8 mouse cellular contexts compared by ENCODE assay signal in the genomic region with DNA sequence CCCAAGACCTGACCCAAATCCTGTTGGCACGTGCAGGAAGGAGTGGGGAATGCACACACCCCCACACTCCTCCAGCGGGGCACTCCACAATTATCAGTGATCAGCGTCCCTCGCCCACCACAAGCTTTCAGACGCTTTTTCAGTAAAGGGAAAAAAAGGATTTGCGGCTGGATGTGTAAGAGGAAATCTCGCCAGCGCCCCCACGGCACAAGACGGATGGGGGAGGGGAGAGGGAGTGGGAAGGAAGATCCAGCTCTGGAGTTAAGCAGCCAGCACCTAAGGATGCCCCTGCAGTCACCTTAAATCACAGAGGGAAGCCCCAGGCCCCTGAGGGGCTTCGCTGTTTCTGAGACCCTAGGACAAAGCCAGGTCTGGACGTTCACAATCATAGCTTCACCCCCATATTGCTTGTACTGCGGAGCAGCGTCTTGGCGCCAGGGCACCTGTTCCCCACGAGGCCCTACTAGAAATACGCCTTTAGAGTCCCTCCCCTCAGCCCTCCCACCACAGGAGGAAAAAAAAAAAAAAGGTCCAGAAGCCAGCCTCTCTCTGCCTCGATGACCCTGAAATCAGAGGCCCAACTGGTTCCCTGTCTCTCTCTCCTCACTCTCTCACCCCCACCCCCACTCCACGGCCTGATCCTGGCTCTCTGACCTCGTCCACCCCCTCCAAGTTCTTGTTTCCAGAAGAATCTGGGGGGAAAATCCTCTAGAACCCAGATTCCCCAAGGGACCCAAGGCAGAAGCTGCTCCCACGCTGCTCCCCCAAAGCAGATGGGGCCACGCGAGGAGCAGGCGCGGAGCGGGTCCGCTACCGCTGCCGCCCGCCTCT. TPM values are rescaled to one million over a fixed set of nuclear protein-coding genes. Genes with fewer than 3 reads are reported as not detected.
DNase-seq lines count a peak whose midpoint lies in the region; ATAC-seq and TF ChIP-seq lines count a peak whose summit lies in the region.

No protein-coding gene starts in this region.

- no peak for DNase-seq in kidney, postnatal 0 days (ENCODE audit: low spot score)
- DNase-seq in kidney, adult 11 months, result no peak
- DNase-seq in embryonic facial prominence, embryonic 11.5 days (ENCODE audit: low spot score), result no peak
- DNase-seq in neural tube, embryonic 11.5 days (ENCODE audit: low spot score), result no peak
- no peak for DNase-seq in embryo, embryonic 11 days
- no peak for DNase-seq in urinary bladder, postnatal 25 days (ENCODE audit: low spot score)

- H3K4me3 ChIP-seq in kidney, postnatal 0 days (replicated peaks; ENCODE audit: low read depth, low read length), result peak overlapping the region; percentile 51
- H3K4me3 ChIP-seq in embryonic facial prominence, embryonic 11.5 days (ENCODE audit: low read depth, low read length), result peak overlapping the region; percentile 52
- H3K4me3 ChIP-seq in intestine, embryonic 15.5 days (replicated peaks), result peak overlapping the region; percentile 52
- H3K4me3 ChIP-seq in neural tube, embryonic 11.5 days (ENCODE audit: low read depth, low read length), result peak overlapping the region; percentile 49

- 3% methylated on average over 30 of the region's 30 CpGs for WGBS in kidney, postnatal 0 days
- 5% methylated on average over 27 of the region's 30 CpGs for WGBS in embryonic facial prominence, embryonic 11.5 days
- 5% methylated on average over 30 of the region's 30 CpGs for WGBS in intestine, embryonic 15.5 days
- 6% methylated on average over 30 of the region's 30 CpGs for WGBS in neural tube, embryonic 11.5 days

- no peaks in the 10 kb centered on the region for H3K9me3 ChIP-seq in kidney, postnatal 0 days (replicated peaks; ENCODE audit: low read length)
- H3K9me3 ChIP-seq in embryonic facial prominence, embryonic 11.5 days (replicated peaks; ENCODE audit: control insufficient read depth, low read length), result no peaks in the 10 kb centered on the region
- H3K9me3 ChIP-seq in intestine, embryonic 15.5 days, result no peaks in the 10 kb centered on the region
- H3K9me3 ChIP-seq in neural tube, embryonic 11.5 days (ENCODE audit: control insufficient read depth, low read length), result no peaks in the 10 kb centered on the region

- no peak for ATAC-seq in kidney, postnatal 0 days (replicated peaks; ENCODE audit: low FRiP score, low read depth)
- ATAC-seq in embryonic facial prominence, embryonic 11.5 days (replicated peaks; ENCODE audit: insufficient number of reproducible peaks, low FRiP score, low TSS enrichment, low read depth), result no peak
- ATAC-seq in intestine, embryonic 15.5 days, result no peak
- no peak for ATAC-seq in neural tube, embryonic 11.5 days (ENCODE audit: insufficient read depth, low FRiP score, low TSS enrichment)
- no peak for ATAC-seq in megakaryocyte progenitor cell, adult 5-6 weeks (replicated peaks; ENCODE audit: poor library complexity)

- H3K27me3 ChIP-seq in kidney, postnatal 0 days (ENCODE audit: insufficient read depth, low read length), result peaks cover 49% of the 10 kb centered on the region
- peaks cover 63% of the 10 kb centered on the region for H3K27me3 ChIP-seq in embryonic facial prominence, embryonic 11.5 days (ENCODE audit: control insufficient read depth, insufficient read depth, low read length)
- peaks cover 69% of the 10 kb centered on the region for H3K27me3 ChIP-seq in intestine, embryonic 15.5 days (replicated peaks)
- peaks cover 65% of the 10 kb centered on the region for H3K27me3 ChIP-seq in neural tube, embryonic 11.5 days (ENCODE audit: control insufficient read depth, insufficient read depth, low read length)

- peaks cover 3% of the 10 kb centered on the region; the same call in 1 of the 2 replicates for H3K4me1 ChIP-seq in kidney, postnatal 0 days (replicated peaks; ENCODE audit: insufficient read depth, low read length)
- peaks cover 5% of the 10 kb centered on the region; the same call in 1 of the 2 replicates for H3K4me1 ChIP-seq in embryonic facial prominence, embryonic 11.5 days (ENCODE audit: control insufficient read depth, insufficient read depth, low read length)
- H3K4me1 ChIP-seq in intestine, embryonic 15.5 days (replicated peaks), result peaks cover 10% of the 10 kb centered on the region; the same call in 1 of the 2 replicates
- H3K4me1 ChIP-seq in neural tube, embryonic 11.5 days (ENCODE audit: control insufficient read depth, insufficient read depth, low read length), result 0 out of 2 replicates have a peak, but pooled peaks cover 4% of the 10 kb centered on the region

- no peak overlapping the region for H3K27ac ChIP-seq in kidney, postnatal 0 days
- H3K27ac ChIP-seq in embryonic facial prominence, embryonic 11.5 days (replicated peaks; ENCODE audit: low read depth, low read length), result no peak overlapping the region
- H3K27ac ChIP-seq in intestine, embryonic 15.5 days, result no peak overlapping the region
- no peak overlapping the region for H3K27ac ChIP-seq in neural tube, embryonic 11.5 days (ENCODE audit: low read depth, low read length)

- no peak for TF ChIP-seq CTCF in kidney, postnatal 0 days (IDR thresholded peaks at IDR 0.05; ENCODE audit: low read depth)

- H3K4me2 ChIP-seq in kidney, postnatal 0 days (ENCODE audit: low read length), result peak overlapping the region; percentile 95
- H3K4me2 ChIP-seq in embryonic facial prominence, embryonic 11.5 days (ENCODE audit: low read depth, low read length), result peak overlapping the region; percentile 93
- peak overlapping the region; percentile 93 for H3K4me2 ChIP-seq in intestine, embryonic 15.5 days (replicated peaks)
- H3K4me2 ChIP-seq in neural tube, embryonic 11.5 days (ENCODE audit: low read depth), result peak overlapping the region; percentile 64

- H3K36me3 ChIP-seq in kidney, postnatal 0 days (ENCODE audit: insufficient read depth, low read length), result no peaks in the 10 kb centered on the region
- H3K36me3 ChIP-seq in embryonic facial prominence, embryonic 11.5 days (replicated peaks; ENCODE audit: control insufficient read depth, insufficient read depth, low read depth, low read length), result no peaks in the 10 kb centered on the region
- no peaks in the 10 kb centered on the region for H3K36me3 ChIP-seq in intestine, embryonic 15.5 days
- no peaks in the 10 kb centered on the region for H3K36me3 ChIP-seq in neural tube, embryonic 11.5 days (ENCODE audit: control insufficient read depth, insufficient read depth, low read length)

- 0 out of 2 replicates have a peak overlapping the region, but pooled peaks have one; percentile 47 for H3K9ac ChIP-seq in kidney, postnatal 0 days (ENCODE audit: low read depth, low read length)
- no peak overlapping the region for H3K9ac ChIP-seq in embryonic facial prominence, embryonic 11.5 days (replicated peaks; ENCODE audit: low read length)
- H3K9ac ChIP-seq in intestine, embryonic 15.5 days, result peak overlapping the region; percentile 37
- no peak overlapping the region for H3K9ac ChIP-seq in neural tube, embryonic 11.5 days (ENCODE audit: low read length)

RNA-seq across cellular contexts. Expression of gene Camk2b, which starts 1.7 kb away (rescaled TPM):
- polyA plus RNA-seq in kidney, postnatal 0 days (2015; fragmentation: Nextera tagmentation; extraction: Ambion mirVana), result 3.3 and 3.5 TPM in 2 replicates
- polyA plus RNA-seq in embryonic facial prominence, embryonic 11.5 days (2014; fragmentation: Nextera tagmentation; extraction: Ambion mirVana), result 1.6 and 1.7 TPM in 2 replicates
- 5.3 and 5.9 TPM in 2 replicates for polyA plus RNA-seq in intestine, embryonic 15.5 days (2015; fragmentation: Nextera tagmentation; extraction: Ambion mirVana)
- polyA plus RNA-seq in neural tube, embryonic 11.5 days (2014; fragmentation: Nextera tagmentation; extraction: Ambion mirVana), result 5.9 and 6.5 TPM in 2 replicates
- 1.2 and 1.8 TPM in 2 replicates for total RNA-seq in megakaryocyte progenitor cell, adult 5-6 weeks (2015)
- 0.83 and 1.7 TPM in 2 replicates for total RNA-seq in megakaryocyte progenitor cell, adult 5-6 weeks (2017)

Comparison
In these comparisons a context has a peak if more than half of its experiments do, and no peak if none do; other contexts are left out.
1. H3K9ac ChIP-seq: peak in kidney, postnatal 0 days (single experiment) and intestine, embryonic 15.5 days (single experiment); none in embryonic facial prominence, embryonic 11.5 days (single experiment) and neural tube, embryonic 11.5 days (single experiment).
2. Peak in every context shown above with its lines, with median percentiles within 50 percentile points of each other: H3K4me2 ChIP-seq and H3K4me3 ChIP-seq.